Comparison of ENCODE assay signal across 24 mouse cellular contexts in the genomic region with DNA sequence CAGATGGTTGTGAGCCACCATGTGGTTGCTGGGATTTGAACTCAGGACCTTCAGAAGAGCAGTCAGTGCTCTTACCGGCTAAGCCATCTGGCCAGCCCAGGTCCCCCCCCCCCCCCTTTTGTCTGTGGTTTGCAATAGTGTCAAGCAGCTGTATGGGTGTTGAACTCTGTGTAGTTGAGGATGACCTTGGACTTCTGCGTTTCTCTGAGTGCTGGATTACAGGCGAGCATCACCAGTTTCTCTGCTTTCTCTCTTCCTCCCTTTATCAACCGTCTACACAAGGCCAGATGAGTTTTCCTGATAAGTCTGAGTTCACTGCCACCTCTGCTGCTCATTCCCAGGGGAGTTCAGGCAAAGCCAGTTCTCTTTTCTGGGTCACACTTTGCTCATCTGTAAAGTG.
"Had no signal": no experiment of that assay in that cellular context is flagged by ENCODE, and none has a peak within 500 bp of the region (broad histone marks: within the 10 kb centered on the region; RNA-seq: fewer than 3 reads in every experiment).

No protein-coding gene starts in this region.

- H3K4me2 ChIP-seq: heart, embryonic 12.5 days; hindbrain, embryonic 12.5 days; hindbrain, embryonic 14.5 days; intestine, embryonic 15.5 days; limb, embryonic 12.5 days had no signal

- H3K4me3 ChIP-seq: heart, adult 2 months; heart, embryonic 10.5 days; heart, embryonic 12.5 days; hindbrain, embryonic 10.5 days; hindbrain, embryonic 12.5 days; intestine, embryonic 15.5 days; layer of hippocampus, adult 2 months; left cerebral cortex, adult 2 months; limb, embryonic 10.5 days; limb, embryonic 12.5 days had no signal

- H3K27ac ChIP-seq: heart, adult 2 months; hindbrain, embryonic 12.5 days; hindbrain, embryonic 14.5 days; intestine, embryonic 15.5 days; limb, embryonic 10.5 days; limb, embryonic 12.5 days had no signal

- ATAC-seq: hindbrain, embryonic 16.5 days; inflammation-experienced regulatory T-cells, adult 6 months; intestine, embryonic 15.5 days; intestine, postnatal 0 days had no signal

- H3K9me3 ChIP-seq: heart, embryonic 10.5 days; heart, embryonic 12.5 days; hindbrain, embryonic 10.5 days; hindbrain, embryonic 12.5 days; intestine, embryonic 15.5 days; limb, embryonic 10.5 days; limb, embryonic 12.5 days had no signal

- DNase-seq: gastrocnemius, postnatal 14 days; gastrocnemius, postnatal 36 days; heart, adult 11 months; heart, adult 2 months; heart, postnatal 10 days; heart, postnatal 4 days; kidney, adult 18-20 months; kidney, adult 8-10 months; kidney, postnatal 10 days; kidney, postnatal 25 days; kidney, postnatal 4 days had no signal

- H3K9ac ChIP-seq: hindbrain, embryonic 12.5 days; hindbrain, embryonic 14.5 days; intestine, embryonic 15.5 days; limb, embryonic 12.5 days had no signal

- H3K36me3 ChIP-seq: heart, embryonic 10.5 days; heart, embryonic 12.5 days; hindbrain, embryonic 10.5 days; hindbrain, embryonic 12.5 days; intestine, embryonic 15.5 days; limb, embryonic 10.5 days; limb, embryonic 12.5 days had no signal

- H3K27me3 ChIP-seq: hindbrain, embryonic 12.5 days; intestine, embryonic 15.5 days; limb, embryonic 12.5 days had no signal

- H3K4me1 ChIP-seq: hindbrain, embryonic 12.5 days had no signal
